Mouse (Mus musculus): ENCODE measurements around the gene Gpatch2.

Gpatch2 gene

DNA sequence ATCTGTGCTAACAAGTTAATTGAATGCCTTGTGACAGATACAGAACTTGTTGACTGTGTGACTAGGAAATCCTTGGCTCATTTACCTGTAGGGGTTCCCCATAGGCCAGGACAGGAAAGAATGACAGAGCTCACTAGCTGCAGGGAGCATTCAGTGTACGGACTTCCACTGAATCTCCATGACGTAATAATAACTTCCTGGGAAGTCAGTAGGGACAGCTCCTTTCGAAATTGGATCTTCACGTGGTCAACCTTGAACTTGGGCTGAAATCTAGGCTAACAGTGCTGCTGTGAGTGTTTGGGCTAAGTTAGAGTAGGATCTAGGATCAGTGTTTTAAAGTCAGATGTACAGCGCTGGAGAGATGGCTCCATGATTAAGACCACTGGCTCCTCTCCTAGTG lies 29.4 kb downstream of the Gpatch2 start:
- DNase-seq (ENCODE audit: low spot score in 2 of 2): no peak

- no peak for DNase-seq (ENCODE audit: low spot score in 2 of 2)
Observed at GRCm38 (mm10) chr1:187250741-187251262, 35.5 kb downstream of the Gpatch2 start.

DNA sequence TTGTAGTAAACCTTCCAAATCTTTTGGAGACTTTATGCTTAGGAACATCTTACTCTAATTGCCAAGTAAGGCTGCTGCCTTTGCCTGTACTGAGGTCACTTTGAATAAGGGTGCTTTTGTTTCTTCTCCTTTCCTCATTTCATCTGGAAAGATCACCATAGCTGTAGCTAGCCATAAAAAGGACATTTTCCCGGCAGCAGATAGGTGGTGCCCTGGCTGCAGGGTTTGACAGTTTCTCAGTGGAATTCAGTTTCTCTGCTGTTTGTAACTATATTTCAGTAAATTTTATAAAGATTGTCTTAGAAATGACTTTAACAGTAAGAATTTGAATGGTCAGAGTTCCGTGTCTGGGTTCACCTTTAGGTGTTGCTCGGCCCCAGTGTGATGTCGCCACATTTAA lies 43.4 kb downstream of the Gpatch2 start:
- no peak for DNase-seq (ENCODE audit: low spot score in 2 of 2)

DNA sequence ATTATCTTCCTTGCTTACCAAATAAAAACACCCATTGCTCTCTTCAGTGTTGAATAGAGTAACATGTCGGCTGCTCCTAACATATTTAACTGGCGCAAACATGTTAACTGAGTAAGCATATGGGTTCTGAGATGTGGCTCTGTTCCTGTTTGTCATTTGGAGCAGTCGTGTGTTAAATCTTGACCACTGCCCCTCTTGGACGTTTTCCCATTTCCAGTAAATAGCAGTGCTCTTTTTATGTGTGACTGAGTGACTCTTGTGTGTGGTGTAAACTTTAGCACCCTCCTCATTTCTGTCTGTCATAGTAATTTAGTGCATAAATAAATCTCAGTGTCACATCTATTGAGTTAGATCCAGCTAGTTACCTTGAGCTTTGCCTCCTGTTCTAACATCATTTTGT lies 52.3 kb downstream of the Gpatch2 start:
- DNase-seq (ENCODE audit: low spot score in 2 of 2): no peak

DNA sequence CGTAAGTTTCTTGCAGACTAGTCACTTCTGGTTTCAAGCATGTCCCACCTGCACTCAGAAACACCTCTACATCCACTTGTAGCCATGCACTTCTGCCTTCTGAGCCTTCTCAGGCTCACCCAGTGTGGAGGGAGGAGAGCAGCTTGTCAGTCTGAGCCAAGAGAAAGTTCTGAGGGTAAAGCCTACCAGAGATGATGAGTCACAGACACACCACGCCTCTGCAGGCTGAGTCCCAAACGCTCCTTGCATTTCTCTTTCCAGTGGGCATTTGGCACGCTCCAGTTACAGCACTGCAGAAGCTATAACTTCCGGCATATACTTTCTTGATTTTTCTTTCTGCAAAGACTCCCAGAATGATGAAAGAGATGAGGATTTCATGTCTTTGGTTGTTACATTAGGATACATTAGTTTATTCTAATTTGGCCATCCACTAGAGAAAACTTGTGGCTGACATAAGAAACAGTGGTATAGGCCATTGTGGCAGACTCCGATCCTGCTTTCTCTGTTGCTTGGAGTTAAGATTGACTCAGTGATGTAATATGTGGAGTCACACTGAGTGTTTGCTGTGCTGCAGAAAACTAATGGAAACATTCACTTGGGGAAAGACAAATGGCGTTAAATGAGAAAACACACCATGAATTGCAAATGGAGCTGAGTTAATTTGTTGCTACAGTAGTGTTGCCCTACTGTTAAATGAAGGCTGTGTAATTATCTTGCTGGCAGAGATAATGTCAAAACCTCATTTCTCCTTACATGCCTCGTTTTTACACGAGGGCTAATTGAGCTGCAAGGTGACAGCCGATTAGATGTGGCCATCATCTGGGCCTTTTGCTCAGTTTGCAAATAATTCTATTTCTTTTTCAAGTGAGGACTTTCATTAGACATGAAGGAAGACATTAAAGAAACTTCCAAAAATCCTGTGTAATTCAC lies 55.3 kb downstream of the Gpatch2 start:
- DNase-seq (ENCODE audit: low spot score in 2 of 2): peak; percentile 37

GRCm38 (mm10) chr1:187277324-187277723 lies 62.0 kb downstream of the Gpatch2 start:
- DNase-seq (ENCODE audit: low spot score in 2 of 2): no peak

DNA sequence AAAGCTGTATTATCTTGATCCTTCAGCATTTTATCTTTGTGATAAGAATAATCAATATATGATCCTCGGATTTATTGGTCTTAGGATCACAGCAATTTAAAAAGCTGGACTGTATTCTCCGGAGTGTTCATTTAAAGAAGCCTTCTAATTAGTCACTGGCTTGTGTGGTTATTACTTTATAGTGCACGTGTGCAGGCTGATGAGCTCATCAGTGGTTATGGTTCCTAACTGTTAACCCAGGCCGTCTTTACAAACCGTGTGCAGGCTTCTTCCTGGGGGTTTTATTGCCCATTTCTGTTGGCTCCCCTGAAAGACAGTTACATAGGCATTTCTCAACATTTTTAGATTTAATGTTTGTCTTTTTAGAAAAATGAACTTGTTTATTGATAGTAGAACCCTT lies 63.2 kb downstream of the Gpatch2 start:
- DNase-seq (ENCODE audit: low spot score in 2 of 2): no peak

GRCm38 (mm10) chr1:187279776-187280175 lies 64.5 kb downstream of the Gpatch2 start:
- no peak for DNase-seq (ENCODE audit: low spot score in 2 of 2)

GRCm38 (mm10) chr1:187282321-187282720 lies 67.0 kb downstream of the Gpatch2 start:
- no peak for DNase-seq (ENCODE audit: low spot score in 2 of 2)

- DNase-seq (ENCODE audit: low spot score in 2 of 2): no peak
Observed at GRCm38 (mm10) chr1:187282804-187283203, 67.5 kb downstream of the Gpatch2 start.

DNA sequence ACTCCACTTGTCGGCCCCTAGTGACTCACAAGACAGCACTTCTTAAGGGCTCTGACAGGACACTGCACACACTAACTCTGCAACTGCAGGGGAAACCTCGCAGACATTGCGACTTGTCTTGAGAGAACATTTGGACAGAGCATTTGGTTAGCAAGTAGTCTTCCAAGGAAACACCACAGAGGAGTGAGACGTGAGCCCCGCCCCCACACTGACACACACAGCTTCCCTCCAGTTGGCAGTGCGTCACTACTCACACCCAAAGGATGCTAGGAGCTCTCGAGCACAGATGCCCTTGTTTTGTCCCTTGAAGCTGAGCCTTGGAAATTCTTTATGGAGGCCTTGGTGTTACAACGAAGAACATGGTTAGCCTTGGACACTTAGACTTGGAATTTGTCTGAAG lies 70.4 kb downstream of the Gpatch2 start:
- DNase-seq (ENCODE audit: low spot score in 2 of 2): no peak

DNA sequence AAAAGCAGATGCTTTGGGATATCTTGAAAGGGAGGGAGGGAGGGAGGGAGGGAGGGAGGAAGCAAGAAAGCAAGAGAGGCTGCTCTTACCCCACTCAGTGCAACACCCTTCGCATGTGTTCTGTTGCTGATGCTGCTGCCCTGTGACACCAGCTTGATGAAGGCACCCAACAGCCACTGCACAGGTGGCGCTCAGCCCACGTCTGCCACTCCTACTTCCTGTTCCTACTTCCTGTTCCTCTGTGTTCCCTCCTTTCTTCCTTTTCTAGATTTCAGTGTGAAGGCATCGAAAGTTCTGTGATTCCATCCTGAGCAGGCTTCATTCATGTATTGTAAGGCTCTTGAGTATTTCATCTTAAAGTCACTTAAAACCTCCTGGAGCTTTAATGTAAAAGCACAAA lies 71.1 kb downstream of the Gpatch2 start:
- no peak for DNase-seq (ENCODE audit: low spot score in 2 of 2)

DNA sequence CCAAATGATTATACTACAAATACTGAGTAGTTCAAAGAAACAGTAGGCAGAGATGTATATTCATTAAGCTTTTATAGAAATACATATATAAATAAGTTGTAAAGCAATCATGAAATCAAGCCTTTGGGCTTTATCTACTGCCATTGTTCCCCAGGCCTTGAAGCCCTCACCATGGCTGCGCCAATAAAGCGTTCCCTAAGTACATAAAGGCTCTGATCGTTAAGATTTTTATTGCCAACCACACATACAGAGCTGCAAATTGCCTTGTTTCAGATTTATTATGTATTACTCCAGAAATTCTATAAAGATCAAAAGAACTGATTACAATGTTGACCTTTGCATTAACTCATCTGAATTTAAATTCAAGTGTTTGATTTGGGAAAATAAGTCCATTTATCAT lies 71.6 kb downstream of the Gpatch2 start:
- DNase-seq (ENCODE audit: low spot score in 2 of 2): no peak

DNA sequence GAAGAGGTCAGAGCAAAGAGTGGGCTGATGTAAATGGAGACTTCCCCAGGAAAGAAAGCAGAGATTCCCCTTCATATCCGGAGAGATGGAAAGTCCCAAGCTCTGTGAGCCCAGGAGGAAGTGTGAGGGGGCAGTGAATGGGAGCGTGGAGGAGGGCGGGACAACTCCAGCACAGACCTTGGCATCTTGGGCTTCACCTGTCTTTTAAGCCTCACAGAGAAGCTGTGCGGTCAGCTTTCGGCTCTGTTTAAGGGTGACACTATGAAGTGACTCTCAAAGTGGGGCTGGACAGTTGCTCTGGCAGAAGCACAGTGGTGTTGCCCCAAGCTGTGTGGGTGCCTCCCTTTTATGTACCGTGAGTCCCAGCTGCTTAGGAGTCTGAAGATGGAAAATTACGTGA lies 74.9 kb downstream of the Gpatch2 start:
- no peak for DNase-seq (ENCODE audit: low spot score in 2 of 2)

GRCm38 (mm10) chr1:187291480-187292394 lies 76.4 kb downstream of the Gpatch2 start:
- no peak for DNase-seq (ENCODE audit: low spot score in 2 of 2)

- DNase-seq (ENCODE audit: low spot score in 2 of 2): no peak
Observed at GRCm38 (mm10) chr1:187292395-187292749, 77.1 kb downstream of the Gpatch2 start.

DNA sequence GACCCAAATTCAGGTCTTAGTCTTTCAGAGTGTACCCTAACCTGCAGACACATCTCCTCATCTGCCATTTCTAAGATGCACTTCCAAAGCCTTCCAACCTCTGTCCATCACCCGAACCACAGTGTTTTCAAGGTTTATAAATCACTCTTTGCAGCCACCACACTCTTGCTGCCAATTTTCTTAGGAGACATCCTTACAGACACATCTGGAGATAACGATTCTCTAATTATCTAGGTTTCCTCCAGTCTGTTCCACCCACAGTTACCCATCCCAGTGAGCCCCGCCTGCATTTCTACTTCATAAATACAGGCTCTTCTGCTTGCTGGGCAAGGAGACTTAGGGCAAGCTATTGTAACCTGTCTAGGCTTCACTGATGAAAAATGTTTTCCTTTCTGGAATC lies 77.9 kb downstream of the Gpatch2 start:
- DNase-seq (ENCODE audit: low spot score in 2 of 2): no peak

- no peak for DNase-seq (ENCODE audit: low spot score in 2 of 2)
Observed at GRCm38 (mm10) chr1:187294522-187294921, 79.2 kb downstream of the Gpatch2 start.

DNA sequence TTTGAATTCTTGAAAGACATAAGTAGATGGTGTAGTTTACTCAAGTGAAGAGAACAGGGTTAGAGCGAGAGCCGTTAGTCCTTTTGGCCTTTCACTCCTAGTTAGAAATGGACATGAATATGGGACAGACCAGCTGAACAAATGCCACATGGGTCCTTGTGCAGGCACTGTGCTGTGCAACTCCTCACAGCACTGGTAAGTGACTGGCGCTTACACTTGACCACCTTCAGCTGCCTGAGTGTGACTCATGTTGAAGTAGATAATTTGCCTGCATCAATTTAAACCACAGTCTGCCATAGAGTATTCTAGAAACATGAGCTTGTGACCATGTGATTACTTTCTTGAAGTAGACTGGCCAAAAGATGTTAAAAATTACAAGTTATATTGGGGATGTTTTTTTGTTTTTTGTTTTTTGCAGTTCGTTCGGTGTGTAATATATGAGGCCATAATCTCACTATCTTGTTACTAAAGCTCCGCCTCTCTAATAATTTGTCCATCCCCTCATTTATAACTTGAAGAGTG lies 79.8 kb downstream of the Gpatch2 start:
- DNase-seq (ENCODE audit: low spot score in 2 of 2): no peak

GRCm38 (mm10) chr1:187295711-187296110 lies 80.4 kb downstream of the Gpatch2 start:
- no peak for DNase-seq (ENCODE audit: low spot score in 2 of 2)

DNA sequence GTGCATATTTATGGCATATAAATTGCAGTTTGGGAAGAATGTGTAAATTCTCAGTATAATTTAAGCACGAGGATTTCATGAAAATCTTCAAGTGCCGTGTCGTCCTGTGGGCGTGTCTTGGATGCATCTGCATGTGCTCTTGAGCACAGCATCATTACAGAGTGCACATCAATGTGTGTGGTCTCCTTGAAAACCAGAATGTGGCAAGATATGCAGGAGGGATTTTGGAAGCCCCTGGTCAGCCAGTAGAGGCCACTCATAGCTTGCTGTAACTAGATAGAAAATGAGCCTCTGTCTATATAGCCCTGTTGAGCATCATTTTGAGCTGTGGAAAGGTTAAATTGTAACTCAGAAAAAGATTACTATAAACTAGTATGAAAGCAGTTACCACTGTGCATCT lies 83.9 kb downstream of the Gpatch2 start:
- DNase-seq (ENCODE audit: low spot score in 2 of 2): no peak

GRCm38 (mm10) chr1:187300626-187301025 lies 85.3 kb downstream of the Gpatch2 start:
- no peak for DNase-seq (ENCODE audit: low spot score in 2 of 2)
